Mouse (Mus musculus) erythroblast, adult 5-6 weeks (primary cell): Measurements from ENCODE around the gene Csl. TPM values are rescaled to one million over a fixed set of nuclear protein-coding genes. Genes with fewer than 3 reads are reported as not detected.

Experiments
- ATAC-seq: replicated peaks from 2 replicates; pipeline ENCODE4 v1.8.0; 2016; ENCODE audit warnings: moderate number of reproducible peaks, mild to moderate bottlenecking, moderate TSS enrichment, inconsistent platforms; ENCODE audit not compliant: poor library complexity, low FRiP score, severe bottlenecking
- total RNA-seq, 2 experiments: library from RNA; stranded (forward) in 1 of 2; stranded (reverse) in 1 of 2; fragments of 150-400 nt in 1 of 2; fragments of 200-764, 138-1000 nt in 1 of 2; gene quantifications; 2 replicates each; pipeline versions ENCODE4 v1.2.3 to v1.2.4; 2015 to 2017; ENCODE audit warnings: low replicate concordance in 2 of 2

Gene Csl
- total RNA-seq (2015; ENCODE audit: low replicate concordance) = not detected in 2 replicates
- total RNA-seq (2017; ENCODE audit: low replicate concordance) = not detected in 2 replicates

- no peak for ATAC-seq
Observed at GRCm38 (mm10) chr10:99759558-99759957, at the start of gene Csl. Gene Csl, minus strand, starts transcription at chr10:99759658.

GRCm38 (mm10) chr10:99789418-99789817, 30.0 kb upstream of the Csl start:
- ATAC-seq = no peak

GRCm38 (mm10) chr10:99774228-99775120, 15.0 kb upstream of the Csl start:
- no peak for ATAC-seq

DNA sequence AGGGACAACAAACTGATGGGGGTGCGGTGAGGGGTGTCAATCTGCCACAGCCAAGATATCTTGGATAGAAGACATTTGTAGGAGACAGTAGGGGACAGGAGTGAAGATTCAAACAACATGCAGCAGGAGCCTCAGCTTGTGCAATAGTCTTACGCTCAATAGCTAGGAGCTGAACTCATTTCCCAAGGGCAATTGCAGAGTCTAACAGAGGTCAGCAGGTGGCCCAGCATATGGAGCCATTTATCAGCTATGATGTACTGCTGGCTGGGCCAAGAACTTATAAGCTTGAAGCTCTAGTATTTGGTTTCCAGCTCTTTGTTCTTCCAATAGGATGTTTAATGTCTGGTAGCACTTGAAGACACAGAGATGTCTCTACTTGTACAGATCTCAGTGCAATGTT, 9.3 kb downstream of the Csl start:
- no peak for ATAC-seq

GRCm38 (mm10) chr10:99748668-99749260, 10.7 kb downstream of the Csl start:
- ATAC-seq = no peak

GRCm38 (mm10) chr10:99748009-99748408, 11.4 kb downstream of the Csl start:
- ATAC-seq = no peak

GRCm38 (mm10) chr10:99741609-99742280, 17.7 kb downstream of the Csl start:
- no peak for ATAC-seq

DNA sequence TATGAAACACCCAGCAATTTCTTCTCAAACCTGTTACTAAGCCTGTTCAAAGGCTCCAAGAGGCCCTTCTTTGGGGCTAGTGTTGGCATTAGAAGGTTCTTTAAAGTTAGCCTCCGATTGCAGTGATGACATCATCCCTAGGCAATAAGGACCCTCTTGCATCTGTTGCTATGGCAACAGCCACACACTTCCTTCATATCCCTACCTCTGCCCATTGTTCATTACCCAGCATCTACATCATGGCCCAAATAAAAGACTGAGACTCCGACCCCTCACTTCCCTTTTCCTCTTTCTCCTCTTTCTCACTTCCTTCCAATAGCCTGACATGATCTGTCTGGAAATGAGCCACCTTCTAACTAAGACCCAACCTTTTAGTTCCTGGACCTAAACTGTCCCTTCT, 46.3 kb downstream of the Csl start:
- ATAC-seq = no peak

- no peak for ATAC-seq
Observed at GRCm38 (mm10) chr10:99711567-99711966, 47.9 kb downstream of the Csl start.
